Comparison of ENCODE assay signal across 31 mouse cellular contexts in genomic region chr8:91522201-91522600, GRCm38 (mm10).
DNase-seq lines count a peak whose midpoint lies in the region; ATAC-seq and TF ChIP-seq lines count a peak whose summit lies in the region.
"Had no signal": no experiment of that assay in that cellular context is flagged by ENCODE, and none has a peak within 500 bp of the region (broad histone marks: within the 10 kb centered on the region; RNA-seq: fewer than 3 reads in every experiment).

No protein-coding gene starts in this region.

- H3K9me3 ChIP-seq in heart, embryonic 10.5 days, result no peaks in the 10 kb centered on the region
- no peaks in the 10 kb centered on the region for H3K9me3 ChIP-seq in heart, embryonic 15.5 days (replicated peaks)
- no peaks in the 10 kb centered on the region for H3K9me3 ChIP-seq in lung, embryonic 14.5 days (ENCODE audit: low read depth, low read length)
- no peaks in the 10 kb centered on the region for H3K9me3 ChIP-seq in heart, postnatal 0 days (replicated peaks; ENCODE audit: control insufficient read depth, low read length)
- H3K9me3 ChIP-seq: embryonic facial prominence, embryonic 12.5 days; forebrain, embryonic 10.5 days; forebrain, embryonic 15.5 days; hindbrain, embryonic 10.5 days; hindbrain, embryonic 15.5 days; kidney, embryonic 15.5 days; limb, embryonic 12.5 days; liver, embryonic 15.5 days; megakaryocyte, embryonic 14.5 days; midbrain, embryonic 12.5 days; neural tube, embryonic 12.5 days had no signal

- no peak overlapping the region for H3K27ac ChIP-seq in heart, embryonic 10.5 days
- H3K27ac ChIP-seq in heart, embryonic 15.5 days, result no peak overlapping the region
- H3K27ac ChIP-seq in lung, embryonic 14.5 days (ENCODE audit: low read depth), result no peak overlapping the region
- H3K27ac ChIP-seq in heart, postnatal 0 days (ENCODE audit: low read depth), result no peak overlapping the region
- H3K27ac ChIP-seq: embryonic facial prominence, embryonic 12.5 days; forebrain, embryonic 10.5 days; forebrain, embryonic 15.5 days; hindbrain, embryonic 15.5 days; layer of hippocampus, adult 2 months; left cerebral cortex, adult 2 months; limb, embryonic 12.5 days; liver, embryonic 15.5 days; midbrain, embryonic 12.5 days; neural tube, embryonic 12.5 days had no signal

- no peak for TF ChIP-seq EP300 in heart, postnatal 0 days (IDR thresholded peaks at IDR 0.05; ENCODE audit: low read depth)

- H3K4me1 ChIP-seq in heart, embryonic 10.5 days, result peaks cover 77% of the 10 kb centered on the region
- peaks cover 26% of the 10 kb centered on the region for H3K4me1 ChIP-seq in heart, embryonic 15.5 days (replicated peaks)
- peaks cover 23% of the 10 kb centered on the region for H3K4me1 ChIP-seq in lung, embryonic 14.5 days (ENCODE audit: insufficient read depth)
- peaks cover 13% of the 10 kb centered on the region for H3K4me1 ChIP-seq in heart, postnatal 0 days (ENCODE audit: control insufficient read depth, insufficient read depth)

- peaks cover 21% of the 10 kb centered on the region; the same call in 1 of the 2 replicates for H3K27me3 ChIP-seq in heart, embryonic 10.5 days (ENCODE audit: insufficient read depth, poor library complexity, severe bottlenecking)
- H3K27me3 ChIP-seq in heart, embryonic 15.5 days, result no peaks in the 10 kb centered on the region
- H3K27me3 ChIP-seq in lung, embryonic 14.5 days (ENCODE audit: insufficient read depth, low read length), result no peaks in the 10 kb centered on the region
- no peaks in the 10 kb centered on the region for H3K27me3 ChIP-seq in heart, postnatal 0 days (ENCODE audit: control insufficient read depth, insufficient read depth, low read length)
- H3K27me3 ChIP-seq: liver, embryonic 15.5 days; megakaryocyte, embryonic 14.5 days had no signal

- TF ChIP-seq CTCF in lung, embryonic 14.5 days (IDR thresholded peaks at IDR 0.05; ENCODE audit: low read depth), result no peak
- no peak for TF ChIP-seq CTCF in heart, postnatal 0 days (IDR thresholded peaks at IDR 0.05; ENCODE audit: low read depth)

- no peaks in the 10 kb centered on the region for H3K36me3 ChIP-seq in heart, embryonic 10.5 days
- no peaks in the 10 kb centered on the region for H3K36me3 ChIP-seq in heart, embryonic 15.5 days
- H3K36me3 ChIP-seq in lung, embryonic 14.5 days (ENCODE audit: insufficient read depth), result peaks cover 4% of the 10 kb centered on the region; the same call in 1 of the 2 replicates
- 0 out of 2 replicates have a peak, but pooled peaks cover 6% of the 10 kb centered on the region for H3K36me3 ChIP-seq in heart, postnatal 0 days (replicated peaks; ENCODE audit: control insufficient read depth, insufficient read depth, low read length)
- H3K36me3 ChIP-seq: embryonic facial prominence, embryonic 12.5 days; forebrain, embryonic 15.5 days; hindbrain, embryonic 15.5 days; kidney, embryonic 15.5 days; limb, embryonic 12.5 days; midbrain, embryonic 12.5 days; neural tube, embryonic 12.5 days had no signal

- 54% methylated on average over 12 of the region's 12 CpGs for whole genome bisulfite sequencing in heart, embryonic 10.5 days
- WGBS in heart, embryonic 15.5 days, result 39% methylated on average over 12 of the region's 12 CpGs
- WGBS in lung, embryonic 14.5 days, result 50% methylated on average over 12 of the region's 12 CpGs
- WGBS in heart, postnatal 0 days, result 43% methylated on average over 12 of the region's 12 CpGs

- ATAC-seq in heart, embryonic 15.5 days (replicated peaks; ENCODE audit: insufficient number of reproducible peaks, insufficient read depth, low FRiP score, low read depth), result 0 out of 2 replicates have a peak, but pooled peaks have one; percentile 22
- ATAC-seq in lung, embryonic 14.5 days (ENCODE audit: insufficient read depth), result no peak
- ATAC-seq in heart, postnatal 0 days (ENCODE audit: insufficient read depth, low read depth), result no peak
- ATAC-seq: CD4-positive, CD25-positive, alpha-beta regulatory T cell, adult 4 months; forebrain, embryonic 15.5 days; inflammation-experienced regulatory T-cells, adult 6 months had no signal

- no peak overlapping the region for H3K4me2 ChIP-seq in heart, embryonic 15.5 days
- H3K4me2 ChIP-seq in lung, embryonic 14.5 days, result no peak overlapping the region
- H3K4me2 ChIP-seq in heart, postnatal 0 days (ENCODE audit: low read depth, low read length), result no peak overlapping the region
- H3K4me2 ChIP-seq: embryonic facial prominence, embryonic 12.5 days; forebrain, embryonic 15.5 days; hindbrain, embryonic 15.5 days; kidney, embryonic 15.5 days; limb, embryonic 12.5 days; liver, embryonic 15.5 days; midbrain, embryonic 12.5 days; neural tube, embryonic 12.5 days had no signal

- DNase-seq in heart, adult 18-20 months, result peak; percentile 32 to 58
- DNase-seq in heart, embryonic 10.5 days (ENCODE audit: low spot score), result no peak
- no peak for DNase-seq in heart, postnatal 25 days (ENCODE audit: low spot score)
- peak; percentile 26 for DNase-seq in lung, embryonic 14.5 days
- DNase-seq in lung, postnatal 14 days, result no peak
- DNase-seq in heart, postnatal 0 days (ENCODE audit: low spot score), result peak; percentile 57
- no peak for DNase-seq in layer of hippocampus, adult 18-20 months (ENCODE audit: low spot score in 2 of 2)
- DNase-seq: adrenal gland, postnatal 25 days; cerebellum, adult 11-12 months; cerebellum, adult 9-11 months; embryo, embryonic 11 days; kidney, adult 11 months; right cerebral cortex, postnatal 4 days; thymus, postnatal 4 days had no signal

- no peak overlapping the region for H3K4me3 ChIP-seq in heart, embryonic 10.5 days
- H3K4me3 ChIP-seq in heart, embryonic 15.5 days, result no peak overlapping the region
- no peak overlapping the region for H3K4me3 ChIP-seq in lung, embryonic 14.5 days (ENCODE audit: low read depth, low read length)
- no peak overlapping the region for H3K4me3 ChIP-seq in heart, postnatal 0 days (ENCODE audit: low read depth, low read length)
- H3K4me3 ChIP-seq: embryonic facial prominence, embryonic 12.5 days; forebrain, embryonic 10.5 days; forebrain, embryonic 15.5 days; hindbrain, embryonic 10.5 days; hindbrain, embryonic 15.5 days; kidney, embryonic 15.5 days; layer of hippocampus, adult 2 months; left cerebral cortex, adult 2 months; limb, embryonic 12.5 days; liver, embryonic 15.5 days; megakaryocyte, embryonic 14.5 days; midbrain, embryonic 12.5 days; myocyte; neural tube, embryonic 12.5 days had no signal

- intact Hi-C loops in heart, postnatal 25 days (cut with DNase I), result loop anchor here (10.0 kb wide), 1 partner anchor 613 kb away; no protein-coding TSS in a partner anchor

- H3K9ac ChIP-seq in heart, embryonic 15.5 days, result no peak overlapping the region
- no peak overlapping the region for H3K9ac ChIP-seq in lung, embryonic 14.5 days
- no peak overlapping the region for H3K9ac ChIP-seq in heart, postnatal 0 days (replicated peaks; ENCODE audit: low read depth, low read length)
- H3K9ac ChIP-seq: embryonic facial prominence, embryonic 12.5 days; forebrain, embryonic 15.5 days; hindbrain, embryonic 15.5 days; kidney, embryonic 15.5 days; limb, embryonic 12.5 days; liver, embryonic 15.5 days; midbrain, embryonic 12.5 days; neural tube, embryonic 12.5 days had no signal

Comparison
In these comparisons a context has a peak if more than half of its experiments do, and no peak if none do; other contexts are left out.
1. DNase-seq: peak in heart, adult 18-20 months (2 of 2), lung, embryonic 14.5 days (single experiment) and heart, postnatal 0 days (single experiment); none in heart, embryonic 10.5 days (single experiment), heart, postnatal 25 days (single experiment), lung, postnatal 14 days (single experiment) and layer of hippocampus, adult 18-20 months (0 of 2).